Mouse (Mus musculus): ENCODE measurements around the gene Ifrd2. TPM values are rescaled to one million over a fixed set of nuclear protein-coding genes. Genes with fewer than 3 reads are reported as not detected.
A peak's percentile ranks its signal among the peaks of the same experiment; 100 is the strongest.

Gene Ifrd2
- 60.1 and 74.4 TPM in 2 replicates for polyA plus RNA-seq (2012; rRNA removed)

- DNase-seq (ENCODE audit: low read depth, low spot score) = peak; percentile 98
- WGBS = 8% methylated on average over 46 of the region's 46 CpGs
These were observed at the start of gene Ifrd2 for GRCm38 (mm10) chr9:107586974-107587832. Ifrd2 (plus strand) TSS chr9:107587642.

DNA sequence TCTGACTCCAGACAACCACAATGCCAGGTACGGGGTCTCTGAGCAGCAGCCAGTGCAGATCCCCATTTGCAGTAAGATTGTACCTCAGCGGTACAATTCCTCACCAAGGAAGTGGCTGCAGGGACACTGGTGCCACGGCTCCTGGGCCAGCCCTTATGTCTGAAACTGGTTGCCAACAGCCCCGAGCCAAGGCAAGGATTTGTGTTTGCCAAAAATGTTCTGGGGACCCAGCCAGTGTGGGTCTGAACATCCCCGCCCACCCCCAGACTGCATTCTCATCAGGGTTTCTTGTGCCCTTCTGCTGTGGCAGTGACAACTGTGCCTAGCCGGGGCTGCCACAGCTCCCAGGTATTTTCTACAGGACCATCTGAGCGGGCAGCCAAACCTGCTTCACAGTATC is 49.2 kb upstream of the Ifrd2 start:
- DNase-seq (ENCODE audit: low read depth, low spot score) = no peak
- WGBS = 90% methylated on average over 7 of the region's 7 CpGs

DNA sequence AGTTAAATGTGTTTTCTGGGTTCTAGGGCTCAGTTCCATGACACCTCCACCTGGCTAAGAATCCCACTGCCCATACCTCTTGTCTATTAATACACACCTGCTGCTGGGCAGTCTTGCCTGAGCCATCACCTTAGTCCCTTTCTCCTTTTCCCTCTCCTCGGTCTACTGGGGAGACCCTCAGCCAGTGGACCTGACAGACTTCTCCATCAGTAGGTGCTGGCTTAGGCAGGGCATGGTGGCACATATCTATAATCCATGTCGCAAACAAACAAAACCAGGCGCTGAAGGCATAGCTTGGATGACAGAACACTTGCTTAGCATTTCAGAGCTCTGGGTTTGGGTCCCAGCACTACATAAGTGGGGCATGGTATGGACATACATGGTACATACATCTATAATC is 48.7 kb upstream of the Ifrd2 start:
- no peak for DNase-seq (ENCODE audit: low read depth, low spot score)
- WGBS = 87% methylated on average over 3 of the region's 3 CpGs

- no peak for DNase-seq (ENCODE audit: low read depth, low spot score)
- WGBS = 98% methylated on average over 8 of the region's 8 CpGs
These were observed 47.5 kb upstream of the Ifrd2 start for GRCm38 (mm10) chr9:107539940-107540339.

- no peak for DNase-seq (ENCODE audit: low read depth, low spot score)
- 58% methylated on average over 4 of the region's 4 CpGs for WGBS
These were observed 47.0 kb upstream of the Ifrd2 start for GRCm38 (mm10) chr9:107540420-107540819.

- DNase-seq (ENCODE audit: low read depth, low spot score) = no peak
- WGBS = 30% methylated on average over 10 of the region's 10 CpGs
These were observed 46.4 kb upstream of the Ifrd2 start for GRCm38 (mm10) chr9:107541005-107541404.

- under 1% methylated on average over 46 of the region's 46 CpGs for WGBS
- peak; percentile 88 for DNase-seq (ENCODE audit: low read depth, low spot score)
These were observed 45.7 kb upstream of the Ifrd2 start, which contains the start of the genes Cyb561d2 and Nprl2 for GRCm38 (mm10) chr9:107541474-107542351. Cyb561d2 (minus strand) TSS chr9:107542193. Nprl2 (plus strand) TSS chr9:107542226.

DNA sequence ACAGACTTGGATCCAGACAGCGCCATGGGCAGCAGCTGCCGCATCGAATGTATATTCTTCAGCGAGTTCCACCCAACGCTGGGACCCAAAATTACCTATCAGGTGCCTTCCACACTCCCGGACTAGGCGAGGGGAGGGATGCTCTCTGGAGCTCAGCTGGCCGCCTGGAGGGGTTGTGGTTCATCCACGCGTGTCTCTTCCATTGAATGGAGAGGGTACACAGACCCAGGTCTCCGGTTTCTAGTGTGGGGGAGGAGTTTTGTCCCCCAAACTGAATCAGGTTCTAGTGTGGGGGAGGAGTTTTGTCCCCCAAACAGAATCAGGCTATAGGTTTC is 45.1 kb upstream of the Ifrd2 start:
- under 1% methylated on average over 11 of the region's 11 CpGs for WGBS
- no peak for DNase-seq (ENCODE audit: low read depth, low spot score)

- WGBS = 34% methylated on average over 8 of the region's 8 CpGs
- DNase-seq (ENCODE audit: low read depth, low spot score) = no peak
These were observed 44.7 kb upstream of the Ifrd2 start for GRCm38 (mm10) chr9:107542721-107543120.

DNA sequence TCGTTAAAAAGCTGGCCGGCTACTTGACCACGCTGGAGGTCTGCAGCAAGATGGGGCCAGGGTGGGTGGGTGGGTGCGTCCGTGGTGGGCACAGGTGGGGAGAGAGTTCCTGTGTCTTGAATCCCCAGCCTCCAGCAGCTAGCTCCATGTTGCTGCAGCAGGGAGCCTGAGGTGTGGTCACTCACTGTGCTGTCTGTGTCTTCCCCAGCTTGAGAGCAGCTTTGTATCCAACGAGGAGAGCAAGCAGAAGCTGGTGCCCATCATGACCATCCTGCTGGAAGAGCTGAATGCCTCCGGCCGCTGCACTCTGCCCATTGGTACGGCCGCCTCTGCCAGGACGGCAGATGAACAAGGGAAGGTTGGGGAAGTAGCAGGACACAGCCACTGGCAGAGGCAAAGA is 44.1 kb upstream of the Ifrd2 start:
- WGBS = 85% methylated on average over 11 of the region's 11 CpGs
- no peak for DNase-seq (ENCODE audit: low read depth, low spot score)

GRCm38 (mm10) chr9:107544196-107544700 is 43.2 kb upstream of the Ifrd2 start:
- DNase-seq (ENCODE audit: low read depth, low spot score) = no peak
- WGBS = 95% methylated on average over 17 of the region's 17 CpGs

DNA sequence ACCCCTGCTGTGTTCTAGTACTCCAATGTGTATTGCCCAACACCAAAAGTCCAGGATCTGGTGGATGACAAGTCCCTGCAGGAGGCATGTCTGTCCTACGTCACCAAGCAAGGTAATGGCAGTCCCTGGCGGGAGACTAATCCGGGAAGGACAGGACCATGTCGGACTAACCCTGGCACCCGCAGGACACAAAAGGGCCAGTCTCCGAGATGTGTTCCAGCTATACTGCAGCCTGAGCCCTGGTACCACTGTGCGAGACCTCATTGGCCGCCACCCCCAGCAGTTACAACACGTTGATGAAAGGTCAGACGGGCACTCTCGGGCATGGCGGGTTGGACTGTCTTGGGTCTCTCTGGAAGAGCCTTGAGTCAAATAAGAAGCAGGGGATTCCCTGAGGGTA is 42.7 kb upstream of the Ifrd2 start:
- no peak for DNase-seq (ENCODE audit: low read depth, low spot score)
- WGBS = 95% methylated on average over 12 of the region's 12 CpGs

DNA sequence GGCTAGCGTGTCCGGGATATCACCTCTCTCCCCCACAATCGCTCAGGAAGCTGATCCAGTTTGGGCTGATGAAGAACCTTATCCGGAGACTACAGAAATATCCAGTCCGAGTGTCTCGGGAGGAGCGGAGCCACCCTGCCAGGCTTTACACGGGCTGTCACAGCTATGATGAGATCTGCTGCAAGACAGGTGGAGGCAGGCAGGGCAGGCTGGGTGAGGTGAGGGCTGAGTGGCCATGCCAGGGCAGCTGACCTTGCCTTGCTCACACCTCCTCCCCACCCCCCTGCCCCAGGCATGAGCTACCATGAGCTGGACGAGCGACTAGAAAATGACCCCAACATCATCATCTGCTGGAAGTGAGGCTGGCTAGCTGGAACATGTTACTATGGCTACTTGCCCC is 42.2 kb upstream of the Ifrd2 start:
- DNase-seq (ENCODE audit: low read depth, low spot score) = no peak
- 89% methylated on average over 10 of the region's 10 CpGs for WGBS

- DNase-seq (ENCODE audit: low read depth, low spot score) = no peak
- WGBS = 13% methylated on average over 3 of the region's 3 CpGs
These were observed 41.8 kb upstream of the Ifrd2 start for GRCm38 (mm10) chr9:107545602-107546001.

GRCm38 (mm10) chr9:107547026-107547425 is 40.4 kb upstream of the Ifrd2 start, which contains the start of gene Zmynd10:
Zmynd10 (plus strand) TSS chr9:107547298.
- no peak for DNase-seq (ENCODE audit: low read depth, low spot score)
- 3% methylated on average over 20 of the region's 20 CpGs for WGBS

- 68% methylated on average over 5 of the region's 5 CpGs for WGBS
- no peak for DNase-seq (ENCODE audit: low read depth, low spot score)
These were observed 39.5 kb upstream of the Ifrd2 start for GRCm38 (mm10) chr9:107547957-107548356.

DNA sequence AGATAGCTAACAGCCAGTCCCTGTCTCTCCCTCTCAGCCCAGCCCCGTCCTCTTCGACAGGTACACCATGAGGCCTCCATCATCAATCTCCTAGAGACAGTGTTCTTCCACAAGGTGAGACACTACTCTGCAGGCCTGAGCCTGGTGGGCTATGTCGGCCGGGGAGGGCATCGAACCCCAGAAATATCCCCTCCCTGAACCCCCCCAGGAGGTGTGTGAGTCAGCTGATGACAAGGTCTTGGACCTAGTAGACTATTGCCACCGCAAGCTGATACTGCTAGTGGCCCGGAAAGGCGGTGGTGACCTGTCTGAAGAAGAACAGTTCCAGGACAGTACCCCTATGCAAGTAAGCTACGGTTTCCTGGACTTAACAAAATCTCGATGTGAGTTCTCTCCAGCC is 38.6 kb upstream of the Ifrd2 start:
- 96% methylated on average over 10 of the region's 10 CpGs for WGBS
- no peak for DNase-seq (ENCODE audit: low read depth, low spot score)

GRCm38 (mm10) chr9:107549297-107550074 is 38.0 kb upstream of the Ifrd2 start:
- DNase-seq (ENCODE audit: low read depth, low spot score) = no peak
- 87% methylated on average over 20 of the region's 20 CpGs for WGBS

- WGBS = 65% methylated on average over 23 of the region's 23 CpGs
- no peak for DNase-seq (ENCODE audit: low read depth, low spot score)
These were observed 36.8 kb upstream of the Ifrd2 start for GRCm38 (mm10) chr9:107550491-107551116.

All from large intestine, adult 2 months (tissue).